Mouse (Mus musculus): ENCODE data around the gene Triobp. TPM values are rescaled to one million over a fixed set of nuclear protein-coding genes. Genes with fewer than 3 reads are reported as not detected.

Gene Triobp
- 35.2 and 42.0 TPM in 2 replicates for polyA plus RNA-seq (2016; fragmentation: Nextera tagmentation; extraction: Ambion mirVana)

DNA sequence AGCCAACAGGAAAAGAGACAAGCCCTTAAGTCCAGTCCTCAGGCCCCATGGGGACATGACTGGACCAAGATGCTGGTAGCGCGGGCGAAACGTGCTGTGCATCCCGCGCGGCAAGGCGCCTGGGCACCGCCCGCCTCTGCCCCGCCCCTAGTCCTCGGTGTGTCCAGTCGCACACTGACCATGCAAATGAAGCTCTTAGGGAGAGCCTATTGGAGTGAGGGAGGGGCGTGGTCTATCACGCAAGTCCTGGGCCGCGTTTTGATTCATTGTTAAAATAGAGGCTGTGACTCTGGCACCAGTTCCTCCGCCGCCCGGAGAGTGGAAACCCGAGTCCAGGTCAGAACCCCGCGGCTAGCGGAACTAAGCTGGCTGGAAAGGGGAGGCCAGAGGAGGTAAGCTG lies at the start of gene Triobp:
Triobp (plus strand) TSS at position 68 of the 400 bp plus-strand sequence.
- Histone ChIP-seq H3K36me3 (peaks cover 14% of the 10 kb centered on the region), H3K9me3 (no peaks in the 10 kb centered on the region), H3K4me2 (replicated peaks) (peak within 1 kb of the TSS; percentile 64), H3K4me1 (peaks cover 19% of the 10 kb centered on the region), H3K27me3 (replicated peaks) (no peaks in the 10 kb centered on the region), H3K9ac (peak within 1 kb of the TSS; percentile 67), H3K27ac (no peak within 1 kb of the TSS), H3K4me3 (peak within 1 kb of the TSS; percentile 58)
- peak; percentile 97 for ATAC-seq (ENCODE audit: low FRiP score, low read depth)
- under 1% methylated on average over 24 of the region's 24 CpGs for WGBS

DNA sequence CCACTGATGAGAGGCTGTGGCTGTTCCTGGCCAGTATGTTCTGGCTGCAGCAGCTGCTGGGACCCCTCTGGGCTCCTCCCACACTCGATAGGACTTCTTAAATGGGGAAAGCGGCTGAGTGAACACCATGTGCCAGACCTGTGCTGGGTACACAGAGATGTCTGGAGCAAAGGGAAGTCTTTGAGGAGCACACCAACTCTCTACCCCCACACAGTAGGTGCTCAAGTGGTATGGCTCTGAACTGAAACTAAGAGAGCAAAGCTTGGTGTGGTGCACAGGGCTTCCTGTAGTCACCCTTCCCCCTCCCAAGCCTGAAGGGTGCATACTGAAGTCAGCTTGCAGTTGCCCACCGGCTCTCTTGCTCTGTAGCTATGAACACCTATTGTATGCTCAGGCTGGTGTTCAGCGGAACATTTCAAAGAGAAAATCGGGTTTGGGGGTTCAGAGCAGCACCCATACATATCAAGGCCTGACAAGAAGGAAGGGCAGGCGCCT lies 49.0 kb upstream of the Triobp start:
- H3K27me3 ChIP-seq (replicated peaks) = peaks cover 22% of the 10 kb centered on the region
- H3K4me2 ChIP-seq (replicated peaks) = peak overlapping the region; percentile 94; the same call in 1 of the 2 replicates
- H3K9ac ChIP-seq = no peak overlapping the region
- no peak overlapping the region for H3K4me3 ChIP-seq
- H3K4me1 ChIP-seq = peaks cover 36% of the 10 kb centered on the region
- H3K27ac ChIP-seq = no peak overlapping the region
- 58% methylated on average over 6 of the region's 6 CpGs for WGBS
- ATAC-seq (ENCODE audit: low FRiP score, low read depth) = no peak
- peaks cover 11% of the 10 kb centered on the region for H3K36me3 ChIP-seq
- no peaks in the 10 kb centered on the region for H3K9me3 ChIP-seq

DNA sequence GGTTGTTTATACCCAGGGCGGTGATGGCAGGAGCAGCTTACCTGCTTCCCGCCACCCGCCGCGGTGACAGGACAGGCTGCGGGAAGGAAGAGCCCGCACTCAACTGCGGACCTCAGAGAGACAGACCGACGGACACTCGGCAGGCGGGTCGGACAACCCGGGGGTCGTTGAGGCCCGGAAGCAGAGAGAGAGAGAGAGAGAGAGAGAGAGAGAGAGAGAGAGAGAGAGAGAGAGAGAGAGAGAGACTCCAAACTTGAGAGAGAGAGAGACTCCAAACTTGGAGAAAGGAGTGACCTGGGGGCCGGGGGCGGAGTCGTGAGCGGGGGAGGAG lies 48.1 kb upstream of the Triobp start, which contains the start of gene Gm49510:
Gm49510 (plus strand) TSS at position 259 of the 331 bp plus-strand sequence.
- Histone ChIP-seq H3K9ac (peak within 1 kb of the TSS; percentile 62), H3K27ac (no peak within 1 kb of the TSS), H3K27me3 (replicated peaks) (peaks cover 22% of the 10 kb centered on the region), H3K4me1 (peaks cover 28% of the 10 kb centered on the region; the same call in 1 of the 2 replicates), H3K36me3 (peaks cover 2% of the 10 kb centered on the region; the same call in 1 of the 2 replicates), H3K4me3 (peak within 1 kb of the TSS; percentile 51), H3K9me3 (no peaks in the 10 kb centered on the region), H3K4me2 (replicated peaks) (peak within 1 kb of the TSS; percentile 94)
- 2% methylated on average over 20 of the region's 20 CpGs for WGBS
- no peak for ATAC-seq (ENCODE audit: low FRiP score, low read depth)

DNA sequence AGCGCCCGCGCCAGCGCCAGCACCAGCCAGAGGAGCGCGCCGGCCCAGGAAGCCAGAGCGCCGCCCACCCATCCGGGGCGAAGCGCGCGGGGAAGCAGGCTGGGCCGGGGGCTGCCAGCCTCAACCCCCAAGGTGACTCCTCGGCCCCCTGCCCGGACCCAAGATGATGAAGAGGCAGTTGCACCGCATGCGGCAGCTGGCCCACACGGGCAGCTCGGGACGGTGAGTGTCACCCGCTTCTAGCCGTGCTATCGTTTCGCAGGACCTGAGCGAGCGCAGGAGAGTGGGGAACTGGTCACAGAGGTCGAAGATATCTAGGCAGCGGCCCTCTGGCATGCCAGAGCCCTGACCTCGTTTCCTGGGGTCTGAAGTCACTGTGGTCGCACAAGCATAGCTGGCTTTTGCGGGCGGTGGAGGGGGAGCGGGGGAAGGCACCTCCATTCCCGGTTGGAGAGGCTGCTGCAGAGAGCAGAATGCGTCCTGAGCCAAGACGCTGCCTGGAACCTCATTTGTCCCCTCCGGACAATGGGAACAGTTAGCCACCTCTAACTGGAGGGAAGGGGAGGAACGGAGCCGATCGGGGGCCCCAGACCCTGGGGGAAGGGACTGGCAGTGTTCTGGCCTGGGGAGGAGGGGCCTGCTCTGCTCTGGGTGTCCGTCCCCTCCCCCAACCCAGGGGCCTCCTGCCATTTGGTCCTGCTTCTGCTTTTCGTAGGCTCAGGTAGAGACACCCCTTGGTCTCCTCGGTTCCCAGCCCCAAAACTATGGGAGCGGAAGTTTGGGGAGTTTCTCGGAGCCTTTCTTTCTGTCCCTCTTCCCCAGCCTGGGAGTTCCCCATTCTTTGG lies 47.6 kb upstream of the Triobp start, which contains the start of gene Sh3bp1:
Sh3bp1 (plus strand) TSS at position 29 of the 845 bp plus-strand sequence.
- Histone ChIP-seq H3K4me3 (peak within 1 kb of the TSS; percentile 51), H3K4me2 (replicated peaks) (peak within 1 kb of the TSS; percentile 94), H3K36me3 (no peaks in the 10 kb centered on the region; the same call in 1 of the 2 replicates), H3K9ac (peak within 1 kb of the TSS; percentile 62), H3K9me3 (no peaks in the 10 kb centered on the region), H3K27ac (no peak within 1 kb of the TSS), H3K4me1 (peaks cover 23% of the 10 kb centered on the region; the same call in 1 of the 2 replicates), H3K27me3 (replicated peaks) (peaks cover 22% of the 10 kb centered on the region)
- 1% methylated on average over 47 of the region's 47 CpGs for WGBS
- ATAC-seq (ENCODE audit: low FRiP score, low read depth) = peak; percentile 35; the same call in 1 of the 2 replicates

DNA sequence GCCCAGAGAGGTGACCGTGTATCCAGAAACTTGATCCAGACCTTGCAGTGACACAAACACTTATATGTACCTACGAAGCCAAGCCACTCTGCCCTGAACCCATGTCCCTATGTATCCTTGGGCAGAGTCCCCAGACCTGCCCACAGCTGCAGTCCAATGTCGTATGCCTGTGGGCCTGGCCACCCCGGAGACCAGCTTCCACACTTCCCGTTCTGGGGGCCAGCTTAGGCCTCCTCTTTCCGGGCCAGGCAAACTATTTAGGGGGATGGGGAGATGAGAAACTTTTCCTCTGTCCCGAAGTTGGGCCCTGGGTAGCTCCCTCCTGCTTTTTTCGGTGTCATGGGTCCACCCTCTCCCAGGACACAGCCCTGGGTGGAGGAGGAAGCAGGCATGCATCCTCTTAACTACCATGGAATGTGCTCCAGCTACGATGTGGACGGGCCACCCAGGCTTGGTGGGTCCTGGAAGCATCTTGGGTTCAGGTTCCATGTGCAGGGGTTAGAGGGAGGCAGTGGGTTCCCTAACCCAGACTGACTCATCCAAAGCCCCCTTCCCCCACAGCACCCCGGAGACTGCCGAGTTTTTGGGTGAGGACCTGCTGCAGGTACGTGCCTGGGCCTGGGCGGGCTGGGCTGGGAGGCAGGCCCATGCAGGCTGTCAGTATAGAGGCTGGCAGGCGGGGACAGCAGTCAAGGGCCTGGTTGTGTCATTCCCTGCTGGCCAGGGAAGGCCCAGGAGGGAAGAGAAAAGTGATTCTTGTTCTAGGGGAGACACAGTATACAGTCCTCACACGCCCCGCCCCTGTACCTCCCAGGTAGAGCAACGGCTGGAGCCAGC lies 46.7 kb upstream of the Triobp start:
- Histone ChIP-seq H3K27me3 (replicated peaks) (peaks cover 22% of the 10 kb centered on the region), H3K9ac (peak overlapping the region; percentile 62; the same call in 1 of the 2 replicates), H3K4me1 (peaks cover 23% of the 10 kb centered on the region; the same call in 1 of the 2 replicates), H3K4me2 (replicated peaks) (peak overlapping the region; percentile 94), H3K4me3 (peak overlapping the region; percentile 51), H3K9me3 (no peaks in the 10 kb centered on the region), H3K36me3 (no peaks in the 10 kb centered on the region), H3K27ac (no peak overlapping the region)
- no peak for ATAC-seq (ENCODE audit: low FRiP score, low read depth)
- WGBS = 18% methylated on average over 18 of the region's 18 CpGs

DNA sequence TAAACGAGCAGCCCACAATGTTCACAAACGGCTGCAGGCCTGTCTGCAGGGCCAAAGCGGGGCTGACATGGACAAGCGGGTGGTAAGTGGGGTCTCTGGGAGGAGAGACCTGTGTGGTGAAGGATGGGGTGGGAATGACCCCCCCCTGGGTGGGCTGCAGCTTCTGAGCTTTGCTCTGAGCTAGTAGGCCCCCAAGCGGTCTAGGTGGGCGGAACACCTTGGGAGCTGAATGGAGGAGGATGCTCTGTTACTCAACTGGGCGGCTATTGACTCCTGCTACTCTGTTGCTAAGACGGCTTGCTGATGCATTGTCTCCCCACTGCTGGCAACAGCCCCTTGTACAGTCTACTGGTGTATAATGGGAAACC lies 46.1 kb upstream of the Triobp start:
- ATAC-seq (ENCODE audit: low FRiP score, low read depth) = no peak
- Histone ChIP-seq H3K36me3 (no peaks in the 10 kb centered on the region), H3K4me2 (replicated peaks) (peak overlapping the region; percentile 94), H3K27me3 (replicated peaks) (peaks cover 22% of the 10 kb centered on the region), H3K4me1 (peaks cover 20% of the 10 kb centered on the region; the same call in 1 of the 2 replicates), H3K9me3 (no peaks in the 10 kb centered on the region), H3K27ac (no peak overlapping the region), H3K4me3 (no peak overlapping the region), H3K9ac (no peak overlapping the region)
- 35% methylated on average over 8 of the region's 8 CpGs for WGBS

DNA sequence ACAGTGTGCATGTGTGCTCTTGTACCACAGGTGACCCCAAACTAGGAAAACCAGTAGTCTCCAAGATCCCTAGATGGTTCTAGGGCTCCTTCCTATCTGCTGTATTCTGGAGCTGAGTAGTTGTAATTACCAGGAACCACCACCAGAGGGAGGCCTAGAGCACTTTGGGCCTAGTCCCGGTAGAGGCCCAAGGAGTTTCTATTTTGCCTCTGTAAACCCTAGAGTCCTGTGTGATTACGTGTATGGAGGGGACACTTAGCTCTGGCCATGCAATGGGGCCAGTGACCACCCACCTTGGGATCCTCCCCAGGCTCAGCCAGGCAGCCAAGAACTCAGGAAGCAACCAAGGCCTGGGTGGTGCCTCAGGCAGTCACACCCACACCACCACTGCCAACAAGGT lies 44.3 kb upstream of the Triobp start:
- H3K4me3 ChIP-seq = no peak overlapping the region

DNA sequence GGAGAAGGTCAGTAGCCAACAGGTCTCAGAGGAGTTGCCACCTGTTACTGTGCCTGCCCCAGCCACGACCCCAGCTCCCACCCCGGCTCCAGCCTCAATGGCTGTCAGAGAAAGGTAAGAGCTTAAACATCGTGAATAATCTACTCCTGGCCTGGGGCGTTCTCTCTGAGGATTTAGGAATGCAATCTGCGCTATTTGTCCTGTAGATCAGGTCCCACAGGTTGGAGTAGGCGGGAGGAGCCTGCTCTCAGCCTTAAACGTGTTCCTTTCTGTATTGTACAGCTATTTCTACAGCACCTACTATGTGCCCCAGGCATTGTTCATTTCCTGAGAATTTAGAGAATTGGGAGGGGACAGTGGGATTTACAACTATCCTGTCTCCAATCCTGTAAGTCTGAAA lies 39.1 kb upstream of the Triobp start:
- Histone ChIP-seq H3K27ac (no peak overlapping the region), H3K4me3 (no peak overlapping the region), H3K9me3 (no peaks in the 10 kb centered on the region), H3K4me1 (no peaks in the 10 kb centered on the region), H3K36me3 (no peaks in the 10 kb centered on the region), H3K9ac (no peak overlapping the region), H3K4me2 (replicated peaks) (no peak overlapping the region), H3K27me3 (replicated peaks) (no peaks in the 10 kb centered on the region)
- ATAC-seq (ENCODE audit: low FRiP score, low read depth) = no peak
- 85% methylated on average over 7 of the region's 7 CpGs for WGBS

More for the DNA sequence above, 44.3 kb upstream of the Triobp start:
- WGBS = 4% methylated on average over 2 of the region's 2 CpGs
- Histone ChIP-seq H3K36me3 (no peaks in the 10 kb centered on the region), H3K9ac (no peak overlapping the region), H3K9me3 (no peaks in the 10 kb centered on the region), H3K27me3 (replicated peaks) (peaks cover 22% of the 10 kb centered on the region), H3K4me2 (replicated peaks) (no peak overlapping the region), H3K27ac (no peak overlapping the region), H3K4me1 (peaks cover 20% of the 10 kb centered on the region; the same call in 1 of the 2 replicates)
- 0 out of 2 replicates have a peak, but pooled peaks have one; percentile 11 for ATAC-seq (ENCODE audit: low FRiP score, low read depth)

DNA sequence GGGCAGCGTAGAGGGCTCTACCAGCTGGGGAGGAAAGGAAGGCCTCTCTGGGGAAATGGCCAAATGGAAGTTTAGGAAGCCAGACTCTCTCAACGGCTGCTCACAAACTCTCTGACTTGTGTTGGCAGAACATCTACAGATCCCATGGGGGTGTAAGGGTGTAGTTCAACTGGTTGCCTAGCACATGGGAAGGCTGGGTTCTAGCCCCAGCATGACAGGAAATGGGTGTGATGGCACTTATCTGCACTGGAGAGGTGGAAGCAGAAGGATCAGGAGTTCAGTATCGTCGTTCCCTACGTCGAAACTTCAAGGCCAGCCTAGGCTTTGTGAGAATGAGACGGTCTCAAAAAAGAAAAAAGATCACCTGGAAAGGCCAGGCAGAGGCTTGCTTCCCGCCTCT lies 38.5 kb upstream of the Triobp start:
- H3K9me3 ChIP-seq = no peaks in the 10 kb centered on the region
- no peak overlapping the region for H3K4me3 ChIP-seq
- H3K4me2 ChIP-seq (replicated peaks) = no peak overlapping the region
- H3K27ac ChIP-seq = no peak overlapping the region
- no peaks in the 10 kb centered on the region for H3K36me3 ChIP-seq
- no peak overlapping the region for H3K9ac ChIP-seq
- H3K27me3 ChIP-seq (replicated peaks) = no peaks in the 10 kb centered on the region
- 91% methylated on average over 8 of the region's 8 CpGs for WGBS
- no peak for ATAC-seq (ENCODE audit: low FRiP score, low read depth)
- H3K4me1 ChIP-seq = no peaks in the 10 kb centered on the region

DNA sequence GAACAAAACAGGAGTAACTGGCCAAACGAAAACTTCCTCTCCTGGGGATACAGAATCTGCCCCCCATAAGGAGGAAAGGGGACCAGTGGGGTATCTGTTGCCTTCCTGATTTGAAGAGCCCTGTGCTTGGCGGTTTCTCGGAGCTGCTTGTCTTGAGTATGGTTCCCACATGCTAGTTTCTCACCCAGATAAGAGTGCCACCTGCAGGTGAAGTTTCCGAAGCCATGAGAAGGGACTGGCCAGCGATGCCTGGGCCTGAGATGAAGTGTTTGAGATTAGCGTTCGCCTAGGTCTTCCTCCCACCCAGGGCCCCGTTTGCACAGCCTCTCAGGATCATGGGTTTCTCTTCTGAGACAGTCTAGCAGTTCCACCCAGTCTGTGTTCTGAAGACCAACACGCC lies 35.5 kb upstream of the Triobp start:
- Histone ChIP-seq H3K4me2 (replicated peaks) (no peak overlapping the region), H3K9me3 (no peaks in the 10 kb centered on the region), H3K9ac (no peak overlapping the region), H3K4me3 (no peak overlapping the region), H3K36me3 (no peaks in the 10 kb centered on the region), H3K4me1 (peaks cover 25% of the 10 kb centered on the region), H3K27ac (no peak overlapping the region), H3K27me3 (replicated peaks) (no peaks in the 10 kb centered on the region)
- 37% methylated on average over 9 of the region's 9 CpGs for WGBS
- ATAC-seq (ENCODE audit: low FRiP score, low read depth) = no peak

DNA sequence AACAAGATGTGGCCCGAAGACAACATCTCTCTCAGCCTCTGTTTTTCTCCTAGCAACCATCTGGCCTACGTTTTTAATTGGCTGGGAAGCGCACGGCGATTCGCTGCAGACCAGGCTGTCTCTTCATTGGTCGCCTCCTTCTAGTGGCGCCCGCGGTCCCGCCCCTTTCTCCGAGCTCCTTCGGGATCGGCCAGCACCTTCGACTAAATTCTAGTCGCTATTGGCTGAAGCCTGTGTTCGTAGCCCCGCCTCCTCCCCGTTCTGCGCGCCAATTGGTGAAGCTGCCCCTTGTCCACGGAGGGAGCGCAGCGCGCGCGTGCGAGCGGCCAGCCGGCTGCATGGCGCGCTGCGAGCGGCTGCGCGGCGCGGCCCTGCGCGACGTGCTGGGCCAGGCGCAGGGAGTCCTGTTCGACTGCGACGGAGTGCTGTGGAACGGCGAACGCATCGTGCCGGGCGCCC lies 33.9 kb upstream of the Triobp start, which contains the start of gene Pdxp:
Pdxp (plus strand) TSS at position 288 of the 459 bp plus-strand sequence.
- Histone ChIP-seq H3K9me3 (no peaks in the 10 kb centered on the region), H3K9ac (peak within 1 kb of the TSS; percentile 87), H3K27me3 (replicated peaks) (no peaks in the 10 kb centered on the region), H3K36me3 (peaks cover 11% of the 10 kb centered on the region), H3K4me1 (peaks cover 25% of the 10 kb centered on the region), H3K4me3 (peak within 1 kb of the TSS; percentile 74), H3K4me2 (replicated peaks) (peak within 1 kb of the TSS; percentile 97), H3K27ac (peak within 1 kb of the TSS; percentile 84)
- peak; percentile 93 for ATAC-seq (ENCODE audit: low FRiP score, low read depth)
- under 1% methylated on average over 51 of the region's 51 CpGs for WGBS
